Mouse (Mus musculus) 3134 (cell line): Measurements from ENCODE around the gene Golph3l.
"Not testable (repeated sequence)": the region's sequence is repeated elsewhere in the genome, so short reads cannot be mapped to it uniquely, and the experiment has no call there.

ENCODE experiments used
- DNase-seq: peaks from one replicate; pipeline ENCODE4 v3.0.0-alpha.2; 2011; ENCODE audit warnings: low spot score; ENCODE audit not compliant: insufficient read length; ENCODE audit errors: extremely low read depth

The Golph3l gene

DNA sequence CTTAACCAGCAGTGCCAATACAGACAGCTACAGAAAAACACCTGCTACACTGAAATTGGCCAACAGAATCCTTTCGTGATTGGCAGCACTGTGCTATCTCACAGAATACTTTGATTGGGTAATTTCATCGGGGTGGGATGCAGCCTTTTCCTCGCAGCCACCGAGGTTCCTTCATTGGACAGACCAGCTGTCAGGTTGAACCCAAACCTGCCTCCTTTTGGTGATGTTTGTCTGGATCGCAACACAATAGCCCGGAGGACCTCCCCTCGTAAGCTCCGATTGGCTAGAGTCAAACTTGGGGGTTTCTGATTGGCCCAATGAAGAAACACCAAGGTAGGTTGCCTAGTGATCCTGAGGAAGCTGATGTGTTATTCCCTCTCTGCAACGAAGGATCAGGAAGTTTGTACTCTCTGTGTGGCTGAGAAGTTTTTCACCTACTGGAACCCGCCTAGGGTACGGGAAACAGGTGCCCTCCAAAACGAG is at the start of gene Golph3l:
Golph3l (plus strand) TSS at position 331 of the 483 bp plus-strand sequence.
- peak; percentile 88 for DNase-seq

- DNase-seq, result no peak
Measured at GRCm38 (mm10) chr3:95538936-95539335, 49.8 kb upstream of the Golph3l start.

DNA sequence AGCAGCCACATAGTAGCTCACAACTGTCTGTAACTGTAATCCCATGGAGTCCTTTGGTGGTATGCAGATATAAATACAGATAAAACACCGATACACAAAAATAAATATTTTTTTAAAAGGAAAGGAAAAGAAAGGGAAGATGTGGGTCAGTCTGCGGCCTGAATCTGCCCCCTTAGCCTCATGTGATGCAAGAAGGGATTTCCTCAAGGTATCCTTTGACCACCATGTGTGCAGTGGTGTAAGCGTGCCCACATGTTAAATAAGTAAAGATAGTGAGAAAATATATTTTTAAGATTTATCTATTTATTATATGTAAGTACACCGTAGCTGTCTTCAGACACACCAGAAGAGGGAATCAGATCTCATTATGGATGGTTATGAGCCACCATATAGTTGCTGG is 48.9 kb upstream of the Golph3l start:
- DNase-seq, result no peak

- not testable (repeated sequence) for DNase-seq
Measured at GRCm38 (mm10) chr3:95541186-95541585, 47.5 kb upstream of the Golph3l start.

DNA sequence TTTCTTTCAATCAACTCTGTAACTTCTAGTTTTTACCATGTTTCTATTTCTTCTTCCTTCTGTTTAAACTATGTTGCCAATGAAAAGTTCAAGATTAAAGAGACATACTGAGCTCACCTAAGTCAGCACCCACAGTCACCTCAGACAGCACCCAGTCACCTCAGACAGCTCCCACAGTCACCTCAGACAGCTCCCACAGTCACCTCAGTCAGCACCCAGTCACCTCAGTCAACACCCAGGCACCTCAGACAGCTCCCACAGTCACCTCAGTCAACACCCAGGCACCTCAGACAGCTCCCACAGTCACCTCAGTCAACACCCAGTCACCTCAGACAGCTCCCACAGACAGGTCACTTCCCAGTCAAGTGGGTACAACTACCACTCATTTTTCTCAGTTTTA is 46.6 kb upstream of the Golph3l start:
- no peak for DNase-seq

- no peak for DNase-seq
Measured at GRCm38 (mm10) chr3:95542981-95543380, 45.8 kb upstream of the Golph3l start.

DNA sequence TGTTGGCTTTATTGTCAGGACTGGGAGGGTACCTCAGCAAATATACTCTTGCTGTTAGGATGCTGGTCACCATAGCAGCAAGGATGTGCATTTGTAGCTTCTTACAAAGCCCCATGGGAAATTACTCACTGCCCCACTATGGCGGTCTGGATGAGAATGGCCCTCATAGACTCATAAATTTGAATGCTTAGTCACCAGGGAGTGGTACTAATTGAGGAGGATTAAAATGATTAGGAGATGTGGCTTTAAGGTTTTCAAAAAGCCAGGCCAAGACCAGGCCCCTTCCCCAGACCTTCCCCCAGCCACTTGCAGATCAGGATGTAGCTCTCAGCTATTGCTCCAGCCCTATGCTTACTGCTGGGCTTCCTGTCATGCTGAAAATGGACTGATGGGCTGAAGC is 38.6 kb upstream of the Golph3l start:
- no peak for DNase-seq

DNA sequence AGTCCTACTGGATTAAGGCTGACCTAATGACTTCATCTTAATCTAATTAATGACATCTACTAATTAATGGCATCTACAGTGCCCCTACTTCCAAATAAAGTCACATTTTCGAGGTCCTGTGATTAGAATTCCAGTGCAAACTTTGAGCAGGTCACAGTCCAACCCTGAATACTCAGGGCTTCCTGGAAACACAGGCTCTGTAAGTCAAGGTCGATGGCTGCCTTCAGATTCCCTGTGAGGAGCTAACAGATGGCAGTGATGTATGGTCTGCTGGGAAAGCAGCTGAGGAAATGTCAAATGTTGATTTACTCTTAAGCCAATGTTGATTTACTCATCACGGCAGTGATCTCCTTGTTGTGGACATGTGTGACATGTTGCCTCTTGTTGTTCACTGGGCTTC is 34.7 kb upstream of the Golph3l start:
- DNase-seq, result no peak

- peak; percentile 11 for DNase-seq
Measured at GRCm38 (mm10) chr3:95559437-95559836, 29.3 kb upstream of the Golph3l start, which contains the start of gene Hormad1. Gene Hormad1, plus strand, starts transcription at chr3:95559677.

DNA sequence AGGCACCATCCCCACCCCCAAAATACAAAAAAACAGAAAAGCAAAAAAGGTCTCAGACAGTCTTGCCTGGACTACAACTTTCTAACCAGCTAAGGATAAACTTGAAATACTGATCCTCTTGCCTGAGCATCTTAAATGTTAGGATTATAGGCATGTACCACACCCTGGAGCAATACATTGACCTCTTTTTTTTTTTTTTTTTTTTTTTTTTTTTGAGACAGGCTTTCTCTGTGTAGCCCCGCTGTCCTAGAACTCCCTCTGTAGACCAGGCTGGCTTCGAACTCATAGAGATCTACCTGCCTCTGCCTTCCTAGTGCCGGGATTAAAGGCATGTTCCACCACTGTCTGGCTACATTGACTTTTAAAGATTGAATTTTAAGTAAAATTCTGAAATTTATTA is 28.0 kb upstream of the Golph3l start:
- DNase-seq, result no peak

GRCm38 (mm10) chr3:95561826-95562225 is 26.9 kb upstream of the Golph3l start:
- DNase-seq, result peak; percentile 12

DNA sequence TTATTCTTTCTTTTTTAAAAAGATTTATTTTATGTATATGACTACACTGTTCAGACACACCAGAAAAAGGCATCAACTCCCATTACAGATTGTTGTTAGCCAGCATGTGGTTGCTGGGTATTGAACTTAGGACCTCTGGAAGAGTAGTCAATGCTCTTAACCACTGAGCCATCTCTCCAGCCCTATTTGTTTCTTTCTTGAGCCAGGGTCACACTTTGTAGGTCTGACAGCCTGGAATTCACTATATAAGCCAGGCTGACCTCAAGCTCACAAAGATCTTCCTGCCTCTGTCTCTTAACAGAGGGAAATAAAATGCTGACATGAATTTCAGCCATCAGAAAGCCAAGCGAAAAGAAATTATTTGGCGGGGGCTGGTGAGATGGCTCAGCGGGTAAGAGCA is 19.1 kb upstream of the Golph3l start:
- no peak for DNase-seq

- DNase-seq, result no peak
Measured at GRCm38 (mm10) chr3:95587754-95588603, 755 bp upstream of the Golph3l start.

DNA sequence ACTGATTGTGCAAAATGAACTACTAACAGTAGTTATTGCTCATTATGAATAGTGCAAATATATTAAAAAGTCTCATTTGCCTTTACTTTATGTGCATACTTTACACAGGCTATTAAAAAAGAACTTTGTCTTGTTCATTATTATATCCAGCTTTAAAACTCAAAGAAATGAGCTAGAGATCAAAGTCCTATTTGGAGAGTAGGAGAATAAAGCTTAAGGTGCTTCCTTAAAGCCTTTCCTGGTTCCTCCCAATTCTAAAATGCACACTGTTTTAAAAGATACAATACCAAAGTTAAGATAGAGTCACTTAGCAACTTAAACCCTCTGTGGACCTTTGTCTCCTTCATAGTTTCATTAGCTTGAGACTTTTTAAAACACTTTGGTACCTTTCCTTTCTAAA is 10.0 kb downstream of the Golph3l start:
- no peak for DNase-seq

DNA sequence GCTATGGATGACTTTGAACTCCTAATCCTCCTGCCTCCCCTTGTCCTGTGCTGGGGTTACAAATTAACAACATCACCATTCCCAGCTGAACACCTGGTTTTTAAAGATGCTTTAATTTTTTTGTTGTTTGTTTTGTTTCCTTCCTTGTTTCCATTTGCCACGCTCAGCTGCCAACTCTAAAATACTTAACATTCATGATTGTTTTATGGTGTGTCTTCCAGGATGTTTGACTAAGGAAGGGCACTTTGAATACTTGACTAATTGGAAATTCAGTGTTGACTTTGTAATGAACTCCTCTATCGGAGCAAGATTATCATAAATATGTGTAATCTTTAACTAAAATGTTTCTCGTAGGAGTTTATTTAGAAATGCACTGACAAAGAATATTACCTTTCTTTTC is 12.6 kb downstream of the Golph3l start:
- DNase-seq, result no peak

DNA sequence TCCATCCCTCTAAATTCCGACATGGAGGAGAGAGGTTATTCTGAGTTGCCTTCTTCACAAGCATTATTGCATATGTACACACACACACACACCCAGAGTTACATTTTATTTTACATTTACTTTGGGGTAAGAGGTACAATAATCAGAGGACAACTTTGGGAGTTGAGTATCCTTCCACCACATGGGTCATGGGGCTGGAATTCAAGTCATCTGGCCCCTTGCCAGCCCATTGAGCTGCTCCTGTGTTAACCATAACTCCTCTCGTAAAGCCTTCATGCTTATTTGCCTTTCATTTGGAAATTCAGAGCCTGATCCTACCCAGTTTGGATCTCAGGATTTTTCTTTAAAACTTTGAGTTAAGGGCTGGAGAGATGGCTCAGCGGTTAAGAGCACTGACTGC is 17.4 kb downstream of the Golph3l start:
- peak; percentile 13 for DNase-seq

DNA sequence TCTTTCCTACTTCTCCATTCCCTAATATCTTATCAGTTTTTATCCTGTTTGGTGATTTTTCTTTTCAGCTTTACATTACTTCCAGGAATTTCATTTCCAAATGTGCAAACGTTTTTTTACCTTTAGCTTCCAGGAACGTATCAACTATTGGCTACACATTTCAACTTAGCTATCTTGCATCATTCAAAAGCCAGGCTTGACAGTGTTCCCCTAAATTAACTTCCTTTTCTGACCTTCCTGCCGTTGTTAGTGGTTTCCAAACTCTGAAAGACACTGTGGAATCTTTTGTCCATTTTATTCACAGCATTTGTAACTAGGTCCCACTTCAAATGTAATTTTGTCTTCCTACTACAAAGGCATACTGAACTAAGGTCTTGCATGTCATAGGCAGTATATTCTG is 20.5 kb downstream of the Golph3l start:
- DNase-seq, result no peak

DNA sequence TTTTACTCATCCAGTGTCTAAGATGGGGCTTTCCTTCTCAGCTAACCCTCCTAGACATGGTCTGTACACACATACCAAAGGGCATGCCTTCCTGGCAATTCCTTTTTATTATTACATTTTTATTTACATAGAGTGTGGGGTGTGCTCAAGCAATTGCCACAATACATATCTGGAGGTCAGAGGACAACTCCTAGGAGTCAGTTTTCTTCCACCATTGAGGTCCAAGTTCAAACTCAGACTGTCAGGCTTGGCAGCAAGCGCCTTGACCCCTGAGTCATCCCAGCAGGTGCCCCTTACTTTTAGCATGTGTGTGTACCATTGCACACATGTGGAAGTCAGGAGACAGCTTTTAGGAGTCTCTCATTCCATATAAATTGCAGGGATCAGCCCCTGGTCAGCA is 25.3 kb downstream of the Golph3l start:
- DNase-seq, result no peak

DNA sequence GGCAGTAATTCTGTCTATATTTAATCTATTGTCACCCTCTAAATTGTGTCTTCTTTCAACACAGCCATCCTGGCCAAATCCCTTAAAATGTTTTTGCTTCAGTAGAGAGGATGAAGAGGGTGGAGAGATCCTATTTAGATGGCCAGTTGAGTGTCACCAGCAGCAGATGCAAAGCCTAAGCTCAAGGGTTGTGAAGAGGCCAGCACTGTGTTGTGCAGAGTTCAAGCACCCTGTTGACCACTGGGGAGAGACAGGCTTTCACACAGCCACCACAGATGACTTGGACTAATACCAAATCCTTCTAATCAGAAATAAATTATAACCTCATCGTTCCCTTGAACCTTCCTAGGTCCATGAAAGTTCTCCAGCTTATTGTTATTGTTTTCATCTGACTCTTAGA is 29.8 kb downstream of the Golph3l start:
- DNase-seq, result no peak

DNA sequence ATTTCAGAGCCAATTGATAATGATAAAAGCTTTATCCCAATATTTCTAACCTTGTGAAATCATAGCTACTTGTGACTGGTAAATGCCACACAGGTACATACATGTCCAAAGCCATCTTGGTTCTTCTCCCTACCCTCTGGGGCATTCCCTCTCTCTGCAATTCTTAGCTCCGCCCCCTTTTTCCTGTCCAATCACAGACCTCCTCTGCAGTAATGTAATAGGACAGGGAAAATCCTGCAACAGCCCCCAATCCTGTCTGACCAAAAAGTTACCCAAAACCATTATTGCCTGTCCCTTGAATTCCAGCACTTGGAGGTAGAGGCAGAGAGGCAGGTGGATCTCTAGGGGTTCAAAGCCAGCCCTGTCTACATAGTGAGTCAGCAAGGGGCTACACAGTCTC is 32.5 kb downstream of the Golph3l start:
- DNase-seq, result no peak

- DNase-seq, result not testable (repeated sequence)
Measured at GRCm38 (mm10) chr3:95622421-95622820, 33.7 kb downstream of the Golph3l start.

DNA sequence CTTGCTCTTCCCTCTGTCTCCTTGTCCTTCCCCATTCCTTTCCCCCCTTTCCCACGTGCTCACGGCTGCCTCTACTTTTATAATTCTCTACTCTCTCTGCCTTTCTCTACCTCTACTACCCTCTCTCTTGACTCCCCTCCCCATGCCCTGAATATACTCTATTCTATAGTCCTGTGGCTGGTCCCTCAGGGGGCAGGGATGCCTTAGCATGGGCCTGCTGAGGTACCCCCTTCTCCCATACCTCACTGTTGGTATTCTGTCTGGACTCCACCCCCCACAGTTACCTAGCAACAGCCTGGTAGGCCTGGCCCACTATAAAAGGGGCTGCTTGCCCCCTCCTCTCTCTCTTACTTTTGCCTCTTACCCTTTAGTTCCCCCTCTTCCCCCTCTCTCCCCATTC is 34.8 kb downstream of the Golph3l start:
- no peak for DNase-seq
